Mouse (Mus musculus): ENCODE results near the gene Ano3.

- TF ChIP-seq CTCF (IDR thresholded peaks at IDR 0.05) (no peak), POLR2A (IDR thresholded peaks at IDR 0.05; ENCODE audit: insufficient read depth, low read depth, low read length) (no peak)
These were observed 28.9 kb upstream of the Ano3 start for GRCm38 (mm10) chr2:110979610-110980009.
